Mouse (Mus musculus): ENCODE results near the gene Gnao1.

- TF ChIP-seq MAFK (IDR thresholded peaks at IDR 0.05; ENCODE audit: insufficient read depth, low read depth, low read length) (no peak), HCFC1 (IDR thresholded peaks at IDR 0.05; ENCODE audit: borderline replicate concordance, insufficient read depth, low read length) (no peak), ZNF384 (IDR thresholded peaks at IDR 0.05; ENCODE audit: low read depth, low read length) (no peak), ZC3H11A (IDR thresholded peaks at IDR 0.05; ENCODE audit: borderline replicate concordance, low read depth, low read length) (no peak), CHD2 (IDR thresholded peaks at IDR 0.05; ENCODE audit: low read depth, low read length) (no peak)
These were observed 47.4 kb downstream of the Gnao1 start for GRCm38 (mm10) chr8:93857144-93857543.

Data from ES-E14 (cell line).